Comparison of ENCODE assay signal across 18 mouse cellular contexts in genomic region chr16:11472852-11473251, GRCm38 (mm10).
DNase-seq lines count a peak whose midpoint lies in the region; ATAC-seq lines count a peak whose summit lies in the region.
"Had no signal": no experiment of that assay in that cellular context is flagged by ENCODE, and none has a peak within 500 bp of the region (broad histone marks: within the 10 kb centered on the region; RNA-seq: fewer than 3 reads in every experiment).

No protein-coding gene starts in this region.

- DNase-seq in hindbrain, embryonic 14.5 days (ENCODE audit: low spot score), result peak; percentile 45
- no peak for DNase-seq in hindbrain, embryonic 10.5 days (ENCODE audit: low spot score)
- peak; percentile 85 for DNase-seq in cerebellum, adult 9-11 months
- DNase-seq in frontal cortex, postnatal 25 days (ENCODE audit: low spot score in 2 of 2), result no peak
- no peak for DNase-seq in forebrain, embryonic 11.5 days (ENCODE audit: low spot score)
- no peak for DNase-seq in thymus, postnatal 4 days
- DNase-seq: B cell, adult 2 months; embryo, embryonic 11 days; gastrocnemius, adult 2 months; kidney, postnatal 14 days; layer of hippocampus, adult 9-11 months; liver; spleen, adult 18-20 months had no signal

- 0 out of 2 replicates have a peak, but pooled peaks cover 4% of the 10 kb centered on the region for H3K36me3 ChIP-seq in hindbrain, embryonic 14.5 days (replicated peaks; ENCODE audit: control insufficient read depth, insufficient read depth)
- H3K36me3 ChIP-seq in hindbrain, embryonic 10.5 days, result no peaks in the 10 kb centered on the region
- no peaks in the 10 kb centered on the region for H3K36me3 ChIP-seq in neural tube, embryonic 14.5 days (ENCODE audit: control insufficient read depth, insufficient read depth, low read length)
- H3K36me3 ChIP-seq in neural tube, embryonic 15.5 days, result peaks cover 6% of the 10 kb centered on the region; the same call in 1 of the 2 replicates
- no peaks in the 10 kb centered on the region for H3K36me3 ChIP-seq in forebrain, embryonic 11.5 days (ENCODE audit: control insufficient read depth, insufficient read depth, low read length)
- H3K36me3 ChIP-seq: intestine, embryonic 15.5 days had no signal

- no peak overlapping the region for H3K9ac ChIP-seq in hindbrain, embryonic 14.5 days
- no peak overlapping the region for H3K9ac ChIP-seq in neural tube, embryonic 14.5 days (replicated peaks; ENCODE audit: low read depth, low read length)
- H3K9ac ChIP-seq in neural tube, embryonic 15.5 days (replicated peaks), result no peak overlapping the region
- H3K9ac ChIP-seq in forebrain, embryonic 11.5 days (ENCODE audit: low read length), result no peak overlapping the region
- H3K9ac ChIP-seq: intestine, embryonic 15.5 days; lung, embryonic 14.5 days had no signal

- H3K4me3 ChIP-seq in hindbrain, embryonic 14.5 days (replicated peaks; ENCODE audit: low read length), result no peak overlapping the region
- no peak overlapping the region for H3K4me3 ChIP-seq in hindbrain, embryonic 10.5 days
- H3K4me3 ChIP-seq in neural tube, embryonic 14.5 days (ENCODE audit: low read depth, low read length), result no peak overlapping the region
- H3K4me3 ChIP-seq in neural tube, embryonic 15.5 days (replicated peaks), result no peak overlapping the region
- H3K4me3 ChIP-seq in forebrain, embryonic 11.5 days (ENCODE audit: low read depth, low read length), result no peak overlapping the region
- H3K4me3 ChIP-seq: gastrocnemius, adult 2 months; intestine, embryonic 15.5 days had no signal

- no peak overlapping the region for H3K4me2 ChIP-seq in hindbrain, embryonic 14.5 days (replicated peaks)
- H3K4me2 ChIP-seq in neural tube, embryonic 14.5 days (ENCODE audit: low read depth, low read length), result no peak overlapping the region
- H3K4me2 ChIP-seq in neural tube, embryonic 15.5 days, result no peak overlapping the region
- no peak overlapping the region for H3K4me2 ChIP-seq in forebrain, embryonic 11.5 days (ENCODE audit: low read depth, low read length, severe bottlenecking)
- H3K4me2 ChIP-seq: intestine, embryonic 15.5 days; lung, embryonic 14.5 days had no signal

- 0 out of 2 replicates have a peak, but pooled peaks cover 6% of the 10 kb centered on the region for H3K4me1 ChIP-seq in hindbrain, embryonic 14.5 days (replicated peaks; ENCODE audit: control insufficient read depth, insufficient read depth, low read length)
- no peaks in the 10 kb centered on the region for H3K4me1 ChIP-seq in hindbrain, embryonic 10.5 days (replicated peaks)
- no peaks in the 10 kb centered on the region for H3K4me1 ChIP-seq in neural tube, embryonic 14.5 days (ENCODE audit: control insufficient read depth, insufficient read depth, low read length)
- peaks cover 22% of the 10 kb centered on the region for H3K4me1 ChIP-seq in neural tube, embryonic 15.5 days
- no peaks in the 10 kb centered on the region for H3K4me1 ChIP-seq in forebrain, embryonic 11.5 days (replicated peaks; ENCODE audit: control insufficient read depth, insufficient read depth, low read length)
- H3K4me1 ChIP-seq: intestine, embryonic 15.5 days had no signal

- H3K9me3 ChIP-seq in hindbrain, embryonic 14.5 days (ENCODE audit: control insufficient read depth, low read length), result no peaks in the 10 kb centered on the region
- no peaks in the 10 kb centered on the region for H3K9me3 ChIP-seq in hindbrain, embryonic 10.5 days
- H3K9me3 ChIP-seq in neural tube, embryonic 14.5 days (ENCODE audit: control insufficient read depth, low read length), result no peaks in the 10 kb centered on the region
- no peaks in the 10 kb centered on the region for H3K9me3 ChIP-seq in neural tube, embryonic 15.5 days (replicated peaks)
- H3K9me3 ChIP-seq in forebrain, embryonic 11.5 days (ENCODE audit: control insufficient read depth, low read length), result no peaks in the 10 kb centered on the region
- H3K9me3 ChIP-seq: intestine, embryonic 15.5 days had no signal

- WGBS in hindbrain, embryonic 14.5 days, result 48% methylated on average over 4 of the region's 4 CpGs
- 84% methylated on average over 4 of the region's 4 CpGs for WGBS in hindbrain, embryonic 10.5 days
- 48% methylated on average over 4 of the region's 4 CpGs for WGBS in neural tube, embryonic 14.5 days
- 40% methylated on average over 4 of the region's 4 CpGs for WGBS in neural tube, embryonic 15.5 days
- 89% methylated on average over 4 of the region's 4 CpGs for WGBS in forebrain, embryonic 11.5 days

- peak; percentile 56; the same call in 1 of the 2 replicates for ATAC-seq in hindbrain, embryonic 14.5 days (ENCODE audit: low FRiP score)
- peak; percentile 63 for ATAC-seq in neural tube, embryonic 14.5 days (ENCODE audit: low read depth)
- no peak for ATAC-seq in neural tube, embryonic 15.5 days (ENCODE audit: low FRiP score)
- no peak for ATAC-seq in forebrain, embryonic 11.5 days (replicated peaks; ENCODE audit: low FRiP score)
- ATAC-seq: forebrain, embryonic 16.5 days had no signal

- no peaks in the 10 kb centered on the region for H3K27me3 ChIP-seq in hindbrain, embryonic 14.5 days (ENCODE audit: control insufficient read depth, insufficient read depth, low read length)
- no peaks in the 10 kb centered on the region for H3K27me3 ChIP-seq in hindbrain, embryonic 10.5 days (ENCODE audit: insufficient read depth, poor library complexity, severe bottlenecking)
- H3K27me3 ChIP-seq in neural tube, embryonic 14.5 days (ENCODE audit: control insufficient read depth, insufficient read depth, low read length), result no peaks in the 10 kb centered on the region
- H3K27me3 ChIP-seq in neural tube, embryonic 15.5 days (replicated peaks), result no peaks in the 10 kb centered on the region
- no peaks in the 10 kb centered on the region for H3K27me3 ChIP-seq in forebrain, embryonic 11.5 days (ENCODE audit: control insufficient read depth, insufficient read depth, low read length)
- H3K27me3 ChIP-seq: intestine, embryonic 15.5 days had no signal

- no peak overlapping the region; the same call in 1 of the 2 replicates for H3K27ac ChIP-seq in hindbrain, embryonic 14.5 days
- H3K27ac ChIP-seq in hindbrain, embryonic 10.5 days, result no peak overlapping the region
- no peak overlapping the region for H3K27ac ChIP-seq in neural tube, embryonic 14.5 days (ENCODE audit: low read depth, low read length)
- no peak overlapping the region for H3K27ac ChIP-seq in neural tube, embryonic 15.5 days (replicated peaks)
- H3K27ac ChIP-seq in forebrain, embryonic 11.5 days (ENCODE audit: low read depth, low read length), result no peak overlapping the region
- H3K27ac ChIP-seq: gastrocnemius, adult 2 months; intestine, embryonic 15.5 days had no signal

Comparison
In these comparisons a context has a peak if more than half of its experiments do, and no peak if none do; other contexts are left out.
1. ATAC-seq: peak in hindbrain, embryonic 14.5 days (single experiment) and neural tube, embryonic 14.5 days (single experiment); none in neural tube, embryonic 15.5 days (single experiment) and forebrain, embryonic 11.5 days (single experiment).
2. DNase-seq: peak in hindbrain, embryonic 14.5 days (single experiment) and cerebellum, adult 9-11 months (single experiment); none in hindbrain, embryonic 10.5 days (single experiment), frontal cortex, postnatal 25 days (0 of 2), forebrain, embryonic 11.5 days (single experiment) and thymus, postnatal 4 days (single experiment).